Mouse (Mus musculus) ES-E14 (cell line): ENCODE measurements at regions not wholly inside any gene's neighbourhood (a gene's known extent, or its start where the extent isn't known, plus 50 kb on each side); places are given as distances from the start of the nearest gene placed in this dataset.

Experiments
- DNase-seq: peaks from one replicate; pipeline ENCODE4 v3.0.0-alpha.2; 2013; ENCODE audit warnings: low read depth, low spot score
- H3K27ac ChIP-seq: 2 replicates; pipeline ENCODE4 v1.5.1; 2012; ENCODE audit warnings: low read depth, mild to moderate bottlenecking, low read length, moderate library complexity, mixed read lengths; ENCODE audit not compliant: poor library complexity, insufficient read depth, severe bottlenecking
- H3K36me3 ChIP-seq: 2 replicates; pipeline ENCODE4 v1.6.1; 2012; ENCODE audit warnings: mild to moderate bottlenecking, low read length, moderate library complexity, mixed read lengths; ENCODE audit not compliant: control insufficient read depth, poor library complexity, insufficient read depth, severe bottlenecking
- H3K4me1 ChIP-seq, 2 experiments: fragments of 150-350 bp in 1 of 2; sonication (generic) in 1 of 2; 2 replicates each; pipeline ENCODE4 v1.6.1; 2012; ENCODE audit warnings: low read length in 2 of 2, mild to moderate bottlenecking in 1 of 2, mixed read lengths in 1 of 2; ENCODE audit not compliant: control insufficient read depth in 2 of 2, insufficient read depth in 2 of 2, poor library complexity in 1 of 2
- H3K4me3 ChIP-seq, 2 experiments: fragments of 150-350 bp in 1 of 2; sonication (generic) in 1 of 2; 2 replicates each; pipeline ENCODE4 v1.5.1; 2012; ENCODE audit warnings: low read length in 2 of 2, low read depth in 1 of 2, mild to moderate bottlenecking in 1 of 2, mixed read lengths in 1 of 2; ENCODE audit not compliant: insufficient read depth in 1 of 2, poor library complexity in 1 of 2, severe bottlenecking in 1 of 2
- H3K9ac ChIP-seq: 2 replicates; pipeline ENCODE4 v1.6.1; 2012; ENCODE audit warnings: low read depth, mild to moderate bottlenecking, low read length, mixed read lengths; ENCODE audit not compliant: poor library complexity, insufficient read depth, severe bottlenecking
- H3K9me3 ChIP-seq: fragments of 150-350 bp; sonication (generic); 2 replicates; pipeline ENCODE4 v1.6.1; 2012; ENCODE audit warnings: low read depth, mild to moderate bottlenecking, low read length; ENCODE audit not compliant: control insufficient read depth, insufficient read depth
- CHD2 ChIP-seq: IDR thresholded peaks from 2 replicates; pipeline ENCODE4 v1.6.1; 2014; ENCODE audit warnings: mild to moderate bottlenecking, low read depth, low read length, inconsistent platforms
- HCFC1 ChIP-seq: IDR thresholded peaks from 2 replicates; pipeline ENCODE4 v1.6.1; 2012; ENCODE audit warnings: low read length, inconsistent platforms, borderline replicate concordance; ENCODE audit not compliant: insufficient read depth
- MAFK ChIP-seq: IDR thresholded peaks from 2 replicates; pipeline ENCODE4 v1.6.1; 2014; ENCODE audit warnings: mild to moderate bottlenecking, low read depth, low read length, inconsistent platforms; ENCODE audit not compliant: insufficient read depth
- ZC3H11A ChIP-seq: IDR thresholded peaks from 2 replicates; pipeline ENCODE4 v1.6.1; 2012; ENCODE audit warnings: low read depth, mild to moderate bottlenecking, inconsistent platforms, low read length, borderline replicate concordance
- ZNF384 ChIP-seq: IDR thresholded peaks from 2 replicates; pipeline ENCODE4 v1.6.1; 2012; ENCODE audit warnings: low read depth, low read length, inconsistent platforms
- in situ Hi-C, 2 experiments: fragments of 600-800 bp; cut with MboI; formaldehyde crosslinking; loops; one replicate each; pipeline ENCODE4 v1.15.1; 2025; ENCODE audit warnings: low sequenced_read_pairs in 2 of 2, inconsistent platforms in 1 of 2; ENCODE audit not compliant: unreplicated experiment in 2 of 2

- no peak overlapping the region for H3K4me3 ChIP-seq
- H3K9me3 ChIP-seq: no peaks in the 10 kb centered on the region
- in situ Hi-C loops: no loop called here
- TF ChIP-seq HCFC1: no peak
- peak; percentile 57; the same call in 1 of the 2 replicates for TF ChIP-seq MAFK
- H3K36me3 ChIP-seq: no peaks in the 10 kb centered on the region
- DNase-seq: no peak
- no peak overlapping the region for H3K9ac ChIP-seq
- H3K4me1 ChIP-seq: peaks cover 2% of the 10 kb centered on the region in 2 experiments; a peak in 1 of 4 replicates
- no peak overlapping the region for H3K27ac ChIP-seq
Observed at GRCm38 (mm10) chr15:6016637-6017049, 282.9 kb upstream of the Dab2 start.

- no peak overlapping the region for H3K4me3 ChIP-seq
- TF ChIP-seq HCFC1: no peak
- no peak for TF ChIP-seq ZC3H11A
- TF ChIP-seq ZNF384: no peak
- no peak for TF ChIP-seq CHD2
- no peak for TF ChIP-seq MAFK
- peaks cover 0 to 2% of the 10 kb centered on the region in 2 experiments; a peak in 2 of 4 replicates for H3K4me1 ChIP-seq
- peaks cover 2% of the 10 kb centered on the region; the same call in 1 of the 2 replicates for H3K36me3 ChIP-seq
- H3K9me3 ChIP-seq: no peaks in the 10 kb centered on the region
- no peak overlapping the region for H3K9ac ChIP-seq
- in situ Hi-C loops: no loop called here
- no peak overlapping the region for H3K27ac ChIP-seq
- no peak for DNase-seq
Observed at GRCm38 (mm10) chr15:6025543-6025942, 274.0 kb upstream of the Dab2 start.

GRCm38 (mm10) chr15:6029214-6029613 lies 270.4 kb upstream of the Dab2 start:
- H3K36me3 ChIP-seq: peaks cover 2% of the 10 kb centered on the region; the same call in 1 of the 2 replicates
- no peak overlapping the region for H3K9ac ChIP-seq
- no peak for TF ChIP-seq ZC3H11A
- TF ChIP-seq HCFC1: no peak
- TF ChIP-seq ZNF384: no peak
- no peak for TF ChIP-seq MAFK
- no peak for TF ChIP-seq CHD2
- H3K4me1 ChIP-seq: peaks cover 0 to 2% of the 10 kb centered on the region in 2 experiments; a peak in 2 of 4 replicates
- in situ Hi-C loops: no loop called here
- H3K9me3 ChIP-seq: peaks cover 4% of the 10 kb centered on the region; the same call in 1 of the 2 replicates
- no peak overlapping the region for H3K4me3 ChIP-seq
- no peak for DNase-seq
- H3K27ac ChIP-seq: no peak overlapping the region; the same call in 1 of the 2 replicates

- no peak for DNase-seq
- in situ Hi-C loops: no loop called here
- Histone ChIP-seq H3K4me1 (peaks cover 2 to 3% of the 10 kb centered on the region in 2 experiments; a peak in 3 of 4 replicates), H3K9ac (no peak overlapping the region), H3K27ac (peak overlapping the region; percentile 91), H3K36me3 (peaks cover 5% of the 10 kb centered on the region; the same call in 1 of the 2 replicates), H3K4me3 (no peak overlapping the region), H3K9me3 (peaks cover 4% of the 10 kb centered on the region; the same call in 1 of the 2 replicates)
- TF ChIP-seq ZC3H11A (no peak), HCFC1 (no peak), CHD2 (no peak), ZNF384 (no peak), MAFK (no peak)
Observed at GRCm38 (mm10) chr15:6030396-6030795, 269.2 kb upstream of the Dab2 start.

GRCm38 (mm10) chr15:6034156-6034555 lies 265.4 kb upstream of the Dab2 start:
- peaks cover 7% of the 10 kb centered on the region for H3K36me3 ChIP-seq
- peaks cover 2 to 3% of the 10 kb centered on the region in 2 experiments; a peak in 3 of 4 replicates for H3K4me1 ChIP-seq
- in situ Hi-C loops: no loop called here

More at GRCm38 (mm10) chr15:6034156-6034555, 265.4 kb upstream of the Dab2 start:
- TF ChIP-seq CHD2: no peak
- TF ChIP-seq MAFK: no peak
- TF ChIP-seq ZC3H11A: no peak
- no peak for TF ChIP-seq HCFC1
- TF ChIP-seq ZNF384: no peak
- Histone ChIP-seq H3K9me3 (peaks cover 4% of the 10 kb centered on the region; the same call in 1 of the 2 replicates), H3K4me3 (peak overlapping the region in 1 of 2 experiments; percentile 26; a peak in 1 of 4 replicates), H3K27ac (no peak overlapping the region), H3K9ac (no peak overlapping the region)
- DNase-seq: no peak
